Mouse (Mus musculus) naive thymus-derived CD4-positive, alpha-beta T cell, adult 2 months (primary cell): Measurements from ENCODE around the gene Atp5mpl.
"Not testable (repeated sequence)": the region's sequence is repeated elsewhere in the genome, so short reads cannot be mapped to it uniquely, and the experiment has no call there.

Experiments used
- DNase-seq: peaks from one replicate; pipeline ENCODE4 v3.0.0-alpha.2; 2011; ENCODE audit warnings: low read depth

The Atp5mpl gene

GRCm38 (mm10) chr12:111946716-111947115 lies 20.1 kb downstream of the Atp5mpl start:
- DNase-seq, result peak; percentile 78

- DNase-seq, result not testable (repeated sequence)
These were observed 20.8 kb downstream of the Atp5mpl start for GRCm38 (mm10) chr12:111945765-111946655.

GRCm38 (mm10) chr12:111945115-111945514 lies 21.7 kb downstream of the Atp5mpl start:
- no peak for DNase-seq

- DNase-seq, result peak; percentile 26
These were observed 22.5 kb downstream of the Atp5mpl start for GRCm38 (mm10) chr12:111944065-111944987.

DNA sequence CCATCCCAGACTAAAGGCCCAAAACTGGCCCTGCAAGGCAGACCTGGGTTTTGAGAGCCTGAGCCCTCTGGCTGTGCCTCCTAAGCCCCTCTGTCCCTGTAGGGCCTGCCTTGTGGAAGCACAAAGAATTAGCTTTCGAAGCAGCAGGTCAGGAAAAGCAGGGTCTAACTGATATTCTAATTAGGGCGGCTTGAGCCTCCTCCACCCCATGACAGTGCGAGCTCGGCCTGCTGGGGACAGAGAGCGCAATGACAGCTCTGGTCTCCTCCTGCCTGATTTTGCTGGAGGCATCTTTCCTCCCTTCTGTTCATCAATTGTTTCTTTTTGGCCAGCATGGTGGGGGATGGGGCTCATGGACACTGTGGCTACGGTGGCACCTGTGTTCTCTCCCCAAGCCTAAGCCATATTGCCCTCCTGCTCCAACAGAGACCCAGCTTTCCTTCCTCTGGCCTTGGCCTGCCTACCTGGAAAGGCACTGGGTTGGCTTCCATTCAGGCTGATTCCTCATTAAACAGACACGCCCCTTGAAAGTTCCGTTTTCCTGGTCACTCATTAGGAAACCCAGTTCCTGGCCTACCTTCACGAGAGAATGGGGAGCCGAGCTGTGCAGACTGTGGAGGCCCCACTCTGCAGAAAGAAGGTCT lies 23.2 kb downstream of the Atp5mpl start:
- no peak for DNase-seq

GRCm38 (mm10) chr12:111938623-111939177 lies 28.1 kb downstream of the Atp5mpl start:
- DNase-seq, result no peak

- DNase-seq, result no peak
These were observed 29.8 kb downstream of the Atp5mpl start for GRCm38 (mm10) chr12:111936706-111937550.

GRCm38 (mm10) chr12:111933971-111934370 lies 32.8 kb downstream of the Atp5mpl start:
- no peak for DNase-seq

DNA sequence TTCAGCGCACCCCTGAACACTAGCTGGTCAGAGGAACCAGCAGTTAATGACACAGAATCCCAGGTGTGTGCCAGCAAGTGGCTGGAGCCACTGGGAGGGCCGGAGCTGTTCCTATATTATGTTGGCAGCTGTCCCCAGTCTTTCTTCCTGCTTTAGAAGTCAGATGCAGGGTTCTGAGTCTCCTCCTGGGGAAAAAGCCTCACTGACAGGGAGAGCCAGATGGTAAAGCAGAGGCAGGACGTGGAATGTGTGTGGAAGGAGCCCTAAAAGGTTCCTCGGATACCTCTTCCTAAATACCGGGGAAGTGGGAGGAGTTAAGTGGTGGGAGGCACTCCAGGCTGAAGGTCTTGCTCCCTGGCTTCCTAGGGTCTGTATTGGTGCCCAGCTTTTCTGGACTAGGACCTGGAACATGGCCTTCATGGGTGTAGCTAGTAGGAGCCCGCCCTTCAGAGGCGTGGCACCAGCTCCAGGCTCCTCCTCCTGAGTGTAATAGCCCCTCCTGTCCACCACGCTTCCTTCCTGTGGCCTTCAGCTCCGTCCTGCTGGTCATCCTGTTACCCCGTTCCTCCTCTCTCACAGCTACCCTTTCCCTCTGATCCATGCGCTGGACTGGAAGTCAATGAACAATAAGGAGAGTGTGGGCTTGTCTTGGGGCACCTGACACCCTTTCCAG lies 33.6 kb downstream of the Atp5mpl start:
- DNase-seq, result no peak

- DNase-seq, result no peak
These were observed 34.3 kb downstream of the Atp5mpl start for GRCm38 (mm10) chr12:111932513-111932912.

GRCm38 (mm10) chr12:111931411-111932025 lies 35.3 kb downstream of the Atp5mpl start:
- DNase-seq, result no peak

- DNase-seq, result no peak
These were observed 38.3 kb downstream of the Atp5mpl start for GRCm38 (mm10) chr12:111928411-111928966.

DNA sequence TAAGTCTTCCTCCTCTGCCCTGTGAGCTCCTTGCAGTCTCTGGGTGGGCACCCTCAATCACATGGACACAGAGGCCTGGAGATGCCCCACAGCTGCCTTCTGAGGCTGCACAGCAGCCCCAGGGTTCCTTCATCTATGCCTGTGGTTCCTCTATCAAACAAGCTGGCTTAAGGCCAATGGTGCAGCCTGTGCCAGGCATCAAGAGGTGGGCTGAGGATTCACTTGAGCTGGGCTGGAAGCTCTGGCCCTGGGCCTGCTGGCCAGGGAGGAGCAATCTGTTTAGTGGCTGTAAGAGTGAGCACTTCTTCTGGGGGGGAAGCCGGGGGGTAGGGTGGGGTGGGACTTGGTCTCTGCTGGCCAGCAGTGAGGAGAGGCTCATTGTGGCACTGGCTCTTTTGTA lies 39.4 kb downstream of the Atp5mpl start:
- DNase-seq, result no peak

GRCm38 (mm10) chr12:111923117-111923516 lies 43.7 kb downstream of the Atp5mpl start:
- no peak for DNase-seq

DNA sequence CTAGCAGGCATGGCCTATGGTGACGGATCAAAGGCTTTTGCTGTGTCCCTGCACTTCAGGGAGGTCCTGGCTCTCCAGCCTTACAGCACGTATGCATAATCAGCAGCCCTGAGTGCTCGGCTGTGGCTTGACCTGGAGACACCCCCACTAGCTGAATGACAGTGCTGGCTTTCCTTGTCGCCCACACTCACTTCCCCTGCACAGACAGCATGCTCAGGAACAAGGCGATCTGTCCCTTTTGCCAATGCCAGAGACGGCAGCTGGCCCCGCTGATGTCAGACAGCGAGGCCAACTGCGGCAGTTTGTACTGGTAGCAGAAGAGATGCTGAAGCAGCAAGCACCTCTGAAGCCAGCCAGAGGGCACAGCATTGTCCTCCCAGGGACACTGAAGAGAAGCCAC lies 46.7 kb downstream of the Atp5mpl start:
- no peak for DNase-seq

GRCm38 (mm10) chr12:111916514-111917217 lies 50.1 kb downstream of the Atp5mpl start:
- no peak for DNase-seq

GRCm38 (mm10) chr12:111915781-111916180 lies 51.0 kb downstream of the Atp5mpl start:
- DNase-seq, result no peak

DNA sequence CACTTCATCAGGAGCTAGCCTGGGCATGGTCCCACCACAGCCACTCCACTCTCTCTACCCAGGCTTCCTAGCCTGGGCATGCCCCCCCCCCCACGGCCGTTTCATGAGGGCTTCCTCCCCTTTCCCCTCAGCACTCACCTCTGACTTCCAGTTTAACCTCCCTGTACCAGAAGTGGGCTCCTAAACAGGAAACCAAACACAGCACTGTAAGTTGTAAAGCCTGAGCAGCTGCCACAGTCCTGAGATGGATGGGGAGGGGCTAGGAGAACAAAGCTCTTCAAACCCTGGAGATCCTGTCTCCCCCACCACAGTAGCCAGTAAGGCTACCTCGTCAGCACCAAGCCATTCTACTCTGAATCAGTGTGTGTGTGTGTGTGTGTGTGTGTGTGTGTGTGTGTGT lies 52.7 kb downstream of the Atp5mpl start:
- DNase-seq, result peak; percentile 84

DNA sequence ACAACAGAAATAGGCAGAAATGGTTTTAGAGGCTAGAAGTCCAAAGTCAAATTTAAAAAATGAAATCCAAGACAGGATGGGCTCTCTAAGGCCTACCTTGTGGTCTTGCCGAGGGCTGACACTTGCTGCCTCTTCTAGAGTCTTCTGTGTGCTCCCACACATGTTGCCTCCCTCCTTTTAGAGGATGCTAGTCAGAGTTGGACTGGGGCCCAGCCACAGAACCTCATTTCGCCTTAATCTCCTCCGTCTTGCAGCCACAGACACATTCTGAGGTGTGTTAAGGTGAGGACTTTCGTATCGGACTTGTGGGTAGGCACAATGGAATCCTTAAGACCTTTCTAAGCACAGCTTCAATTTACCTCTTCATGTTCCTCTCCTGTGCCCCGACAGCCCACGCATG lies 54.0 kb downstream of the Atp5mpl start:
- DNase-seq, result peak; percentile 59
